Mouse (Mus musculus): ENCODE measurements around the gene Pla2g1b. TPM values are rescaled to one million over a fixed set of nuclear protein-coding genes. Genes with fewer than 3 reads are reported as not detected.

Gene Pla2g1b
- polyA plus RNA-seq (2015; fragmentation: Illumina TruSeq; extraction: RNeasy Lipid Tissue Mini Kit (QIAGEN cat#74804); ENCODE audit: insufficient read depth, low read depth, low replicate concordance) = 2,205 TPM

DNA sequence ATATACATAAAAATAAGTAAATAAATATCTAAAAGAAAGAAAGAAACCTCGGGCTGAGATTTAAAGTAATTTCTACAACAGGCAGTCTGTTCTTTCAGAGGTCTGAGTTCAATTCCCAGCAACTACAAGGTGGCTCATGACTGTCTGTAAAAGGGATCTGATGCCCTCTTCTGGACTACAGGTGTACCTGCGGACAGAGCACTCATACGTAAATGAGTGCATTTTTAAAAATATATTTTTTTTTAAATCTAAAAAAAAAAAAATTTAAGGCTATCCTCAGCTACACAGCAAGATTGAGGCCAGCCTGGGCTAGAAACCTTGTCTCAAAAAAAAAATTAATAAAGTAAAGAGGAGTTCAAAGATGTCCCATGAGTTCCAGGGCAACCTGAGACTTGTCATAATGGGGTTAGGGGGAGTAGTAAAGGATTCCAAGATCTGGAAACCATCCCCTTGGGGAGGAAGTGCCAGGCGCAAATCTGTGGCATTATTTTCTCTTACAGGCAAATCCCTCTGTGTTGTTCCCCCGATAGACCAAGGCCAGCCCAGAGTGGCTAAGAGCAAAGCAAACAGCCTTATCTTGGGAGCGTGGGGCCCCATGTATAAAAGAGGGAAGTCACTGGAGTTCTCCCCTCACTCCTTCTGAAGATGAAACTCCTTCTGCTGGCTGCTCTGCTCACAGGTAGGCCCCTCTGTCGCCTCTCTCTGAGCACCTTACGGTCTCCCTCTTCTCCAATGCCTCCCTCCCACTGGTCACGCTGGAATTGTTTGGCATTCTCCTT, at the start of gene Pla2g1b:
Pla2g1b (plus strand) TSS at position 621 of the 779 bp plus-strand sequence.

GRCm38 (mm10) chr5:115429359-115430186, 36.5 kb upstream of the Pla2g1b start, which contains the start of gene Msi1:
TSS of gene Msi1 (plus strand) at chr5:115429599.

GRCm38 (mm10) chr5:115483947-115484920, 18.2 kb downstream of the Pla2g1b start, which contains the start of gene Sirt4:
TSS of gene Sirt4 (minus strand) at chr5:115484725.

GRCm38 (mm10) chr5:115506454-115507201, 40.6 kb downstream of the Pla2g1b start, which contains the start of gene Pxn:
TSS of gene Pxn (plus strand) at chr5:115506676.

Other genes starting within 250 kb of the Pla2g1b start
- 32.9 TPM for gene Pop5, start 230.4 kb upstream of the Pla2g1b start, polyA plus RNA-seq (2015; fragmentation: Illumina TruSeq; extraction: RNeasy Lipid Tissue Mini Kit (QIAGEN cat#74804); ENCODE audit: insufficient read depth, low read depth, low replicate concordance)
- 42.8 TPM for gene Rnf10, start 193.4 kb upstream of the Pla2g1b start, polyA plus RNA-seq (2015; fragmentation: Illumina TruSeq; extraction: RNeasy Lipid Tissue Mini Kit (QIAGEN cat#74804); ENCODE audit: insufficient read depth, low read depth, low replicate concordance)
- 3.5 TPM for gene Coq5, start 186.6 kb upstream of the Pla2g1b start, polyA plus RNA-seq (2015; fragmentation: Illumina TruSeq; extraction: RNeasy Lipid Tissue Mini Kit (QIAGEN cat#74804); ENCODE audit: insufficient read depth, low read depth, low replicate concordance)
- 82.0 TPM for gene Dynll1, start 165.3 kb upstream of the Pla2g1b start, polyA plus RNA-seq (2015; fragmentation: Illumina TruSeq; extraction: RNeasy Lipid Tissue Mini Kit (QIAGEN cat#74804); ENCODE audit: insufficient read depth, low read depth, low replicate concordance)
- 14.8 TPM for gene Srsf9, start 139.1 kb upstream of the Pla2g1b start, polyA plus RNA-seq (2015; fragmentation: Illumina TruSeq; extraction: RNeasy Lipid Tissue Mini Kit (QIAGEN cat#74804); ENCODE audit: insufficient read depth, low read depth, low replicate concordance)
- gene Gatc, start 125.1 kb upstream of the Pla2g1b start, polyA plus RNA-seq (2015; fragmentation: Illumina TruSeq; extraction: RNeasy Lipid Tissue Mini Kit (QIAGEN cat#74804); ENCODE audit: insufficient read depth, low read depth, low replicate concordance) = 5.2 TPM
- gene Triap1, start 125.0 kb upstream of the Pla2g1b start, polyA plus RNA-seq (2015; fragmentation: Illumina TruSeq; extraction: RNeasy Lipid Tissue Mini Kit (QIAGEN cat#74804); ENCODE audit: insufficient read depth, low read depth, low replicate concordance) = 12.4 TPM
- gene Cox6a1, start 117.3 kb upstream of the Pla2g1b start, polyA plus RNA-seq (2015; fragmentation: Illumina TruSeq; extraction: RNeasy Lipid Tissue Mini Kit (QIAGEN cat#74804); ENCODE audit: insufficient read depth, low read depth, low replicate concordance) = 144 TPM
- 0.44 TPM for gene Msi1, start 36.7 kb upstream of the Pla2g1b start, polyA plus RNA-seq (2015; fragmentation: Illumina TruSeq; extraction: RNeasy Lipid Tissue Mini Kit (QIAGEN cat#74804); ENCODE audit: insufficient read depth, low read depth, low replicate concordance)
- 10.7 TPM for gene Sirt4, start 18.5 kb downstream of the Pla2g1b start, polyA plus RNA-seq (2015; fragmentation: Illumina TruSeq; extraction: RNeasy Lipid Tissue Mini Kit (QIAGEN cat#74804); ENCODE audit: insufficient read depth, low read depth, low replicate concordance)
- 16.8 TPM for gene Pxn, start 40.4 kb downstream of the Pla2g1b start, polyA plus RNA-seq (2015; fragmentation: Illumina TruSeq; extraction: RNeasy Lipid Tissue Mini Kit (QIAGEN cat#74804); ENCODE audit: insufficient read depth, low read depth, low replicate concordance)
- gene Rplp0, start 93.2 kb downstream of the Pla2g1b start, polyA plus RNA-seq (2015; fragmentation: Illumina TruSeq; extraction: RNeasy Lipid Tissue Mini Kit (QIAGEN cat#74804); ENCODE audit: insufficient read depth, low read depth, low replicate concordance) = 528 TPM
- 15.5 TPM for gene Gcn1l1, start 99.0 kb downstream of the Pla2g1b start, polyA plus RNA-seq (2015; fragmentation: Illumina TruSeq; extraction: RNeasy Lipid Tissue Mini Kit (QIAGEN cat#74804); ENCODE audit: insufficient read depth, low read depth, low replicate concordance)
- gene Rab35, start 165.6 kb downstream of the Pla2g1b start, polyA plus RNA-seq (2015; fragmentation: Illumina TruSeq; extraction: RNeasy Lipid Tissue Mini Kit (QIAGEN cat#74804); ENCODE audit: insufficient read depth, low read depth, low replicate concordance) = 7.5 TPM

Data from pancreas, adult 10 weeks (tissue).